Mouse (Mus musculus) thymus, postnatal 10 days (tissue): ENCODE measurements around the gene Parva.

Source experiments
- DNase-seq, 2 experiments: peaks; one replicate each; pipeline ENCODE4 v3.0.0; 2021; ENCODE audit warnings: low spot score in 2 of 2

The Parva gene

GRCm38 (mm10) chr7:112427357-112428157, at the start of gene Parva:
TSS of gene Parva (plus strand) at chr7:112427505.
- no peak for DNase-seq

DNA sequence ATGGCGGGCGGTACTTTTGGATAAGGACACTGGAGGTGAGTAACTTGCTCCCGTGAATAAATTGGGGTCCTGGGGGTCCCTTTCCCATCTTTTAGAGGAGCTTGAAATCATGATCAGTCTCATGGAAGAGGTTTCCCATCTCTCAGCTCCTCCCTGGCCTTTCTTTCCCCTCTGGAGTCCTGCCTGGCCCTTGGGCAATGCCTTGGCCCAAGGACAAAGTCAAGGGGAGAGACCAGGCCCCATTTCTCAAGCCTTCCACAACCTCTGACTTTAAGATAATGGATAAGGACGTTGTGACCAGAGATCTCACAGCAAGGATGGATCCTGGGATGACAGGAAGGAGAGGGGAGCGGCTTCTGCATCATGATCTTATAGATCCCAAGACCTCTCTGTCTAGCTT, 49.2 kb upstream of the Parva start:
- DNase-seq, result no peak

- DNase-seq, result no peak
Measured at GRCm38 (mm10) chr7:112378476-112378875, 48.8 kb upstream of the Parva start.

DNA sequence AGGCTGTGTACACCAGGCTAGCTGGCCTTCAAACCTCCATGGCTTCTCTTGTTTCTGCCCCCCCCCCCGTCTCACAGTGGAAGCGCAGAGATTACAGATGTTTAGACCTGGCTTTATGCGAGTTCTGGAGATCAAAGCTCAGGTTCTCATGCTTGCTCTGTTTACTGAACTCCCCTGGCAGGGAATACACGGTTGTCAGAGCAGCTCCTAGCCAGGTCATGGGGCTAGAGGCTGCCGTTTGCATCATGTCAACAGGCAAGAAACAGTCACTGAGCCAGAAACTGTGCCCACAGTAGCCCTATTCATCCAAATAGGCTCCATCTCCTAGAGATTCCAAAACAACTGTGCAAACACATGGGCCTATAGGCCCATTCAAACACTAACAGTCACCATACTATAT, 40.8 kb upstream of the Parva start:
- DNase-seq, result no peak

- DNase-seq, result no peak
Measured at GRCm38 (mm10) chr7:112387876-112388275, 39.4 kb upstream of the Parva start.

DNA sequence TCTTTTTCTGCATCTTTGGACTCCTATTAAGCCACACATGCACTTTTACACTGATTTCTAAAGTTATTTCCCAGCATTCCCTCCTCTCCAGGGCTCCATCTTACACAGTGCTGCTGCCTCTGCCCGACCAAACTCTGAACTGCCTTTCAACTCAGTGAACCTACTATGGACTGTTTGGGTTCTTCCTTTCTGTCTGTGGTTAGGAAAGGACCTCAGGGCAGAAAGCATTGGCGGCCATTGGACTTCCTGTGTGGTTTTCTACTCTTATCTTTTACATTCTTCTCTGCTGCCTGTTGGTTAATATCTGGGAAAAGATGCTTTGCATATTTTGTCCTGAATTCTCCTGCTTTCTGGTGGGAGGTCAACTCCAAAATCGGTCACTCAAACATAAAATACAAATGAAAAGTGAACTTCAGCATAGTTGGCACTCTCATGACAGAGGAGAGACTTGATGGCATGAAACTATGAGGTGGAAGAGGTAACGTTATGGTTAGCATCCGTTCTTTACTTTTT, 38.9 kb upstream of the Parva start:
- DNase-seq, result no peak

DNA sequence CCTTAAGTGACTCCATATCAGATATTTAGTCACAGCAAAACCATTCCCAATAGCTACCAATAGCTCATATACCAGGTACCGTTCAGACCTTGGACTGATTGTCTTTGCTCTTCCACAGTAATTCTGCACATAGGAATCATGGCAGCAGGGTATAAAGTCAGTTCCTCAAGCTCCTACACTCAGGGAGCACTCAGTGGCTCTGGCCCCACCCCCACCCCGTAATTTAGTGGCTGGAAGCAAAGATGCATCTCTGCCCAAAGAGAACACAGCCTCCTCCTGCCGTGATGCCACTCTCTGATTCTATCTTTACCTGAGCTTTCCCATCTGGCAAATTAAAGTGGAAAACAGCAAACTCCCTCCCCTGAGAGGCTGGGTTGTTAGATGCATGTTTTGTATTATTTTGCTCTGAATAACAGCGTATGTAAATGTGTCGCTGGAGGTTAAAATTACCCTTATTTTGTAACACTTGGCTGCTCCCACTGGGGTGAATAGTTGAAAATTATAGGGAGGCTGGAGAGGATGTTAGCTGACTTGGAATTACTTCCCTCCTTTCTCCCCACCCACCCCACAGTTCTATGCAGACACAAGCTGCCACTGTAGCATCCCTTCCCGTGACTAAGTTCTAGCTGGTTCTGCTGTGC, 37.6 kb upstream of the Parva start:
- DNase-seq, result no peak

DNA sequence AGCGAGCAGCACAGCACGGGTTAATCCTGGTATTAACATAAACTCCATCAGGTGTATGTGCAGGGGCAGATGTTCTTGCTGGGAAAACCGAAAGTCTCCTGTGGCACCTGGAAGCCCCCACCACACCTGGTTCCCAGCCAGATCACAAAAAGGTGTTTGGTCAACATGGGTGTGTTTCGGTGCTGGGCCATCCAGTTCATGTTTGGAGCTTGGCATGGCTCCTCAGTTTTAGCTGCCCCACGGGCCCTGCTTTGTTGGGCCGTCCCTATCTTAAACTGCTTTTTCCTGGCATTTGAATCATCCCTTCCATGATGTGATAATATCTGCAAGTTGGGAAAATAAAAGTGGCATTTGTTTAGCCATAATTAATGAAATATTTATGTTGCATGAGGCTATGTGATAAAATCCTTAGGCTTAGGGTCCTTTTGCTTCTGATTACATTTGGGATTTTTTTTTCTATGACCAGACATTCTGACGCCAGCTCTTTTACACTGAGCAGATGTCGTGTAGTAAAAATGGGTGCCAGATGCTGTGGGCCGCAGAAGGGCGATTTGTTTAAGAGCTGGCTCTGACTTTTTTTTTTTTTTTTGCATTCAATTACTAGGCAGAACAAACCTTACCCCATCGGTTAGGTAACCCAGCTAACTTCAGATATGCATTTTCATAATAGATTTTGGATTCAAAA, 36.9 kb upstream of the Parva start:
- no peak for DNase-seq

- DNase-seq, result no peak
Measured at GRCm38 (mm10) chr7:112390937-112391605, 36.2 kb upstream of the Parva start.

- no peak for DNase-seq
Measured at GRCm38 (mm10) chr7:112397786-112398185, 29.5 kb upstream of the Parva start.

DNA sequence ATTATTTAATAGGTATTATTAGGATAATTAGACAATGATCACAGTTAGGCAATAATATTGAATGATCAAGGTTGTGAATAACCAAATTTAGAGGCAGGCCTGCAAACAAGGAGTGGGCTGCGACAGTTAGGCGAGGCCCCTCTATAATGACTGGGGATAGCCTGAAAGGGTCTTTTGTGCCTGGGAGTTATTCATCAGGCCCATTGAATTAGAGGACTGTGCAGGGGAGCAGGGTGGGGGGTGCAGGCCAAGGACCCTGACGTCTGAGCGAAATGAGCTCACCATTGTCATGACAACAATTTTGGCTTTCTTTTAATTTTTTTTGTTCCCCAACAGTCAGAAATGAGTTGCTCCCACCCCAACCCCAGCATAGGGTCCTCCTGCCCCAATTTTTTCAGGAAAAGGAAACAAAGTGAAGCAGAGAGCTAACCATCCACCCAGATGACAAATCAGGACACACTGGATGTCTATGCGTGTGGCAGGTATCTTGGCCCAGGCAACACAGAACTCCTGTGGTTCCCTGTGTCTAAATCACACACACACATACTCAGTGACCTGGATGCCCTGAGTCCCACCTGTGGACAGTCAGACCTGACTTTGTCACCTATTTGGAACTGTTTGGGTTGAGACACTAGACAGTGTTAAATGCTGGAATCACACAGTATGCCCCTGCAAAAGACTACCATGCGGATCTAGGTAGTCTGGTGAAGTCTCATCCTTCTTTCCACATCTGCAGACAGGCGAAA, 27.7 kb upstream of the Parva start:
- no peak for DNase-seq

- peak in 1 of 2 experiments; percentile 65 for DNase-seq
Measured at GRCm38 (mm10) chr7:112400175-112400574, 27.1 kb upstream of the Parva start.

- DNase-seq, result no peak
Measured at GRCm38 (mm10) chr7:112405061-112405460, 22.2 kb upstream of the Parva start.

DNA sequence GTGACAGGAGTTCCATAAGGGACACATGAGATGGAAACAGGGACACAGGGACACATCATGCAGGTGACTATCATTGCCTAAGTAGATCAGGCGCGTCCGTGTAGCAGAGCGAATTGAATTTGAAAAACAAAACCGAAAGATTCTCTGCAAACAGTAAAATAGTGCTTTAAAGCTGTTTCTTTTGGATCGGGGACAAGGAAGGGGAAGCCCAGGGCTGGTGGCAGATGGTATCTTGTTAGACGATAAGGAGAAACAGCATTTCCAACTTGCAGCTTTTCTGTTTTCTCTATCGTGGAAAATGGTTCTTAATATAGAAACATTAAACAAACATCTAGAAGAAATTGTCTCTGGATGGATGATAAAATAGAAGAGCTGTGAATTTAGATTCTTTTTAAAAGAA, 21.7 kb upstream of the Parva start:
- DNase-seq, result no peak

- no peak for DNase-seq
Measured at GRCm38 (mm10) chr7:112407597-112407996, 19.7 kb upstream of the Parva start.

DNA sequence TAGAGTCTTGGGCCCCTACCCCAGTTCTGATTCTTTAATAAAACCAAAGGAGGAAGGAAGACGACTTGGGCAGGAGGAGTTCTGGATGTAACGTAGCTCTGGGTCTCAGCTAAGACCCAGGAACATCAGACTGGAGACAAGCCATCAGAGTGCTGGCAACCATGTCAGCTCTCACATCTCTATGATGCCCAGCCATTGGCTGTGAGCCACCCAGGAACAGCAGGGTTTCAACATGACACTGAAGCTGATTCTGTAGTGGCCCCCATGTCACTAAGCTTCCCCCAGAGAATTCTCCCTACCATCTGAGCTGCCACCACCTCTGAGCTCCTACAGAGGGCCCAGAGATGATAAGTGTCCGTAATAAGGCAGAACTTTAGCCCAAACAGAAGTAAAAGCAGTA, 17.3 kb upstream of the Parva start:
- DNase-seq, result no peak

- DNase-seq, result no peak
Measured at GRCm38 (mm10) chr7:112413286-112413685, 14.0 kb upstream of the Parva start.

GRCm38 (mm10) chr7:112416058-112416526, 11.2 kb upstream of the Parva start:
- DNase-seq, result no peak

DNA sequence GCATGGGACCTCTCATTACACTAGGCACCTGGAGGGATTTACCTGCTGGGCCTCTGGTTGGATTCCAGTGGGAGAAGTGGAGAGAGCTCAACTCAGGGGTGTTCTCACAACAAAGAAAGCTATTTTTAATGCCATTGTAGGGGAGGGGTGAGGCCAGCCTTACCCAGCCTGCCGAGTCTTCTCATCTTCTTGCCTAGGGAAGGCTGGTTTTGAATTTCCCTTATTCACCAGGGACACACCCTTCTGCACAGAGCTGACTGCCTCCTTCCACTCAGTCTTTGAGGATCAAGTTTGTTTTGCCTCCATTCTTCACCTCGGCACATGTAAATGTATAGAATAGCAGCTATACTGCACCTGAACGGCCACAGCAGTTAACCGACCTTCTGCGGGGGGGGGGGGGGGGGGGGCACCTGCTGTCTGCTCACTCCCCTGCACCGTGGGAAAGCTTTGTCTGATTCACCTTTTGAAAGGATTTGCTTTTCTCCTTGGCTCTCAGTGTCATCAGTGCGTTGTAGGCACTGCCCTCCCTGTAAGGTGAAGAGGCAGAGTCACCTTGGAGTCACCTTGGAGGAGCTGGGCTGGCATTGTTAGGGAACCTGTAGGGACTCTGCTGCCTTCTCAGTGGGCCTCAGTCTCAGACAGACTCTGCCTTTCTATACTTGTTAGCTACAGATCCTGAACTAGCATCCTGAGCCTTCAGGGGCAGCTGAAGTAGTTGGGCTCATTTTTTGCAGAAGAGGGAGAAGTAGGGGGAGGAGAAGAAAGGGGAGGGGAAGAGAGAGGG, 10.4 kb upstream of the Parva start:
- no peak for DNase-seq

GRCm38 (mm10) chr7:112417598-112417997, 9.7 kb upstream of the Parva start:
- no peak for DNase-seq
